Mouse (Mus musculus): ENCODE data around the gene Esp4.
"Not testable (repeated sequence)": the region's sequence is repeated elsewhere in the genome, so short reads cannot be mapped to it uniquely, and the experiment has no call there.

Gene Esp4

DNA sequence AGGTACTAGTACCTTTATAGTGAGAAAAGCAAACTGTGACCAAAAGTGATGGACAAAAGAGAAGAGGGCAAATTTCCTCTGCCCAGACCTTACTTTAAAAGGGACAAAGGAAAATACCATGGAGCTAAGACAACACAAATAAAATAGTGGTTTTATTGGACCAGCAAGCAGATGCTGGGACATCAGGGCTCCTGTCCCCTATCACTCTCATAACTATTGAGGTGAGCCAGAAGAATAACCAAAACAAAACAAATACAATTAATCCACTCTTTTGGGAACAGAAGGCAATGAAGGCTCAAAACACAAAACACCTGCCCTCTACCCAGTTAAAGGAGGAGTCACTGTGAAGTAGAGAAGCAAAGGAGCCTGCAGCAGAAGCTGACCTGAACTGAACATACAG lies at the start of gene Esp4:
Gene Esp4, plus strand, starts transcription at position 301 of the 400 bp plus-strand sequence.
- DNase-seq = no peak

DNA sequence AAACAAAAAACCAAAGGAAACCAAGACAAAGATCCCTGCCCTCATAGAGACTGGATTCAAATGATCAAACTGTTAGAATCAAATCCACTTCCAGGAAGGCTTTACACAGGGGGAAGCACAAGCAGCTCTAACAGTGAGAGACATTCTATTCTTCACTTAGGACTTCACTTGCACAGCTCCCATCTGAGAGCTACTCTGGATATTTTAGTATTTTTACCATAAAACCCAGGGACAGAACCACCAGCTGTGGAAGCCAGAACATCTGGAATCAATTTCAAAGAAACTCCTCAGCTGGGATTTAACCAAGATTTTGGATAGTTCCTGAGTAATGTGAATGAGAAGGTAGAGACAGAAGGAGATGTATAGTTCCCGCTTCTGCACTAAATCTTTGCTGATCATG lies 44.9 kb upstream of the Esp4 start:
- no peak for DNase-seq

DNA sequence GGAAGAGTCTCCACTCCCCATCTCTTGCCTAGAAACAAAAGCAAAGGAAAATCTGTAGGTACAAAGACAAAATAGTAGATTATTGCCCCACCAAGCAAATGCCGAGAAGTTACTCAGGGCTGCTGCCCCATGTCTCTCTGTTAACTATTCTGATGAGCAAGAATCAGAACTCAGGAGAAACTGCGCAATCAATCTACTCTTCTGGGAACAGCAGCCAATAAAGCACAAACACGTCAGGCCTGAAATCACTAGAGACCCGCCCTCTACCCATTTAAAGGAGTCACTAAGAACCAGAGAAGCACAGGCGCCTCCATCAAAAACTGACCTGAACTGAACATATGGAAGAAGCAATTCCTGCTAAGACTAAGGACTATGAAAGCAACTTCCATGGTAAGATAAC lies 37.2 kb upstream of the Esp4 start, which contains the start of gene Esp6:
Gene Esp6, plus strand, starts transcription at position 301 of the 400 bp plus-strand sequence.
- no peak for DNase-seq

DNA sequence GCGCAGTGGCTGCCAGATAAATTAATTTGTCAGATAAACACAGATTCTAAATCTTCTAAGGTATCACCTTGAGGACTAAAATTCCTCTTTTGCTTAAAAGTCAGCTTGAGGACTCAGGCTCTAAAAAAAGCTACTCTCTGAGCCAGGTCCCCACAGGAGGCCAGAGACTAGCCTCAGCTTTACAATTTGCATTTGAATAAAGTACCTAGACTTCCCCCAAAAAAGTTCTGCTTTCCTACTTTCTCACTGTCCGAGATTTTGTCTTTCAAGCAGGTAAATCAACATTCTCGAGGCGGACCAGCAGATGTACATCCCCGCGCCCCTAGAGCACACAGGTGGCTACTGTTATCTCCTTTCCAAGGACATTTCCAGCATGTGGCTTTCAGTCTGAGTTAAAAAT lies 14.5 kb upstream of the Esp4 start:
- DNase-seq = not testable (repeated sequence)

DNA sequence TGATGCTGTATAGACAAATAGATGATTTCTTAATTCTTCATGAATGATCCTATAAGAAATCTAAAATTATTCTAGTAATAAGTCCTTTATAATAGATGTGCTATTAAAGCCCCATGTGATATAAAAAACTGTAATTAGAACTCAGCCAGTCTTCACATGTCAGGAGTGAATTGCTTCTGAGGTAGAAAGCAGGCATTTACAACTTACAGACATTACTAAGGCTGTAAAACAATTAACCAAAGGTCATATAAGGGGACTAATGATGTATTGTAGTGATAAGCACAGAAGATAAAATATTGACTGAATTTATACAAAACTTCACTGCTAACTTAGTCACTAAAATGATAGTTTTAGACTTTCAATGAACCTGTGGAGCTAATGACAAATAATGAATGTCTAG lies 7.1 kb upstream of the Esp4 start:
- DNase-seq = no peak

DNA sequence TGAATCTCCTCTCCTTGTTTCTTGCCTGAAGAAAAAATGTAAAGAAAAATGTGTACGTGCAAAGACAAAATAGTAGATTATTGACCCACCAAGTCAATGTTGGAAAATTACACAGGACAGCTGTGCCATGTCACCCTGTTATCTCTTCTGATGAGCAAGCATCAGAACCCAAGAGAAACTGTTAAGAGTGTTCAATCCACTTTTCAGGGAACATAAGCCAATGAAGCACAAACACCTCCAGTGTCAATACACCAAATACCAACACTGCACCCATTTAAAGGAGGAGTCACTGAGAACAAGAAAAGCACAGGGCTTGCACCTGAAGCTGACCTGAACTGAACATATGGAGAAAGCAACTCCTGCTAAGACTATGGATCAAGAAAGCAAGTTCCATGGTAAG lies 33.4 kb downstream of the Esp4 start, which contains the start of gene Esp3:
Gene Esp3, plus strand, starts transcription at position 301 of the 400 bp plus-strand sequence.
- not testable (repeated sequence) for DNase-seq

Measured in heart, adult 11 months (tissue).